Mouse (Mus musculus) layer of hippocampus, adult 9-11 months (tissue): Measurements from ENCODE around the gene Mdga1.

Source experiments
- DNase-seq: peaks from one replicate; pipeline ENCODE4 v3.0.0; 2022

Mdga1 gene

DNA sequence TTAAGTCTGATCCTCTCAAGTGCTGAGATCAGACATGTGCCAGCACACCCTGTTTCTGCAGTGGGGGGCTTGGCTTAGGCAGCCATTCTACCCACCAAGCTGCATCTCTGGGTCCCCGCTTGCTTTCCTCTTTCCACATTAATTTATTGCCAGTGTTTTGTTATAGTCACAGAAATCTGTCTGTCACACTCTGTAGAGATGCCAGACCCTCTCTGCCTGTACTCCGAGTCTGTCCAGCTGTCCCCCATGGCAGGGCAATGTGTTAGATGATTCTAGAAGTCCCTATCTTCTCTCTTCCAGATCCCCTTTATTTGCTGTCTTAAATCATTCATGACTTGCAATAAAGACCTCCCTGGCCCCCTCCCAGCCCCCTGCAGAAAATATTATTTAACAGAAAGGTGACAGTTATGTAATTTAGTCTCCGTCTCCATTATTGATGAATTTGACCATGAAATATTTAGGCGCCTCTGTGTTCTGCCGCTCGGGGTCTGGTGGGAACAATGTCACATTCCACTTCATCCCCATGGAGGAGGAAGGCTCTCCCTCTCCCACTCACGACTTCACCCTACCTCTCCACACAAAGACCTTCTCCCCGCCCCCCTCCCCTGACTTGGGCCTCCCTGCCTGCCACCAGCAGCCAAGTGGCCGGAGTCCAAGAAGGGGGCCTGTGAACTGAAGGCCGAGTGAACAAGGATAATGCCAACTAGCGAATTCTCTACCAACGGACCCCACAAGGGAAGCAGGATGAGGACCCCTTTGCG, 50.9 kb downstream of the Mdga1 start:
- DNase-seq: no peak

DNA sequence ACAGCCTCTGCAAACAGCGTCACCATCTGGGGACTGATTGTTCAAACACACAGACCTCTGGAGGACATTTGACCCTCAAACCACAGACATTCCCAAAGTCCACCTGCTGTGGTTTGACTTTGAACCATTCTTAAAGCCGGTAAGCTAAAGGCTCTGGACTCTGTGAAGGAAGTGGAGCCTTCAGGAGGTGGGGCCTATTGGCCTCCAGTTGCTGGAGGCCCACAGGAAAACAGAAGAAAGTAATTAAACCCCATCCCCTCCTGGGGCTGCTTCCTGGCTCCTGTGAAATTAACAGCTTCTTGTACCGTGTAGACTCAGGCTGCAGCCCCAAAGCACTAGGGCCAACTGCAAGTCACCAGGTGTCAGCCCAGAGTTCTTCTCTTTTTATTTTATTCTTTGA, 52.9 kb downstream of the Mdga1 start:
- no peak for DNase-seq

- no peak for DNase-seq
Measured at GRCm38 (mm10) chr17:29915820-29916219, 54.1 kb downstream of the Mdga1 start.

DNA sequence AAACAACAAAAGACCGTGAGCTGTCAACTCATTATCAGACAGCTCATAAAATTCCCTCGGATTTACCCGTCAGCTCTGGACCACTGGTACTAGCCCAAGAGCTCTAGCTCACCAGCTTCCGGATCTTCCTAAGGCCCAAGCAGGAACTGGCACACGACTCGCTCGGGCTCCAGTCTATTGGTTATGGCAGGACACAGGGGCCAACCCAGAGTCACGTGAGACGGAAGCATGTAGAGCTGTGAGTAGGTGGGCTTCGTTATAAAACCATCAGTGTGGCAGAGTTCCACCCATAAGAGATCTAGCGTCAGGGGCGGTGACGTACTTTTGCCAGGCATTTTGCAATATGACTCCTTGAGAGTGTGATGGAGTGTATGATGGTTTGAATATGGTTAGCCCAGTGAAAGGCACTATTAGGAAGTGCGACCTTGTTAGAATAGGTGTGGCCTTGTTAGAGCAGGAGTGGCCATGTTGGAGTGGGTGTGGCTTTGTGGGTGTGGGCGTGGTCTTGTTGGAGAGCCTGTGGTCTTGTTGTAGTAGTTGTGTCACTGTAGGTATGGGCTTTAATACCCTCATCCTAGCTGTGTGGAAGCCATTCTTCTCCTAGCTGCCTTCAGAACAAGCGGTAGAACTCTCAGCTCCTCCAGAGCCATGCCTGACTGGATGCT, 56.5 kb downstream of the Mdga1 start:
- no peak for DNase-seq

GRCm38 (mm10) chr17:29912733-29913132, 57.2 kb downstream of the Mdga1 start:
- DNase-seq: no peak

DNA sequence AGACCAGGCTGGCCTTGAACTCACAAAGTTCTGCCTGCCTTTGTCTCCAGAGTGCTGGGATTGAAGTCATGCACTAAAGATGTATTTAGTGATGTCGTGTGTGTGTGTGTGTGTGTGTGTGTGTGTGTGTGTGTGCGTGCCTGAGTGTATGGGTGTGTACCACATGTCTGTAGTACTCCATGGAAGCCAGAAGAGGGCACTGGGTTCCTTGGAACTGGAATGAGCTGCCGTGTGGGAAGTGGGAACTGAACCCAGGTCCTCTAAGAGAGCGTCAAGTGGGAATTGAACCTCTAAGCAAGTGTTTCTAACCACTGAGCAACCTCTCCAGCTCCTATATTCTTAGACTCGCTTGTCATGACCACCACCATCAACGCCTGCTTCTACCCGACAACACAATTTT, 60.9 kb downstream of the Mdga1 start:
- DNase-seq: no peak

DNA sequence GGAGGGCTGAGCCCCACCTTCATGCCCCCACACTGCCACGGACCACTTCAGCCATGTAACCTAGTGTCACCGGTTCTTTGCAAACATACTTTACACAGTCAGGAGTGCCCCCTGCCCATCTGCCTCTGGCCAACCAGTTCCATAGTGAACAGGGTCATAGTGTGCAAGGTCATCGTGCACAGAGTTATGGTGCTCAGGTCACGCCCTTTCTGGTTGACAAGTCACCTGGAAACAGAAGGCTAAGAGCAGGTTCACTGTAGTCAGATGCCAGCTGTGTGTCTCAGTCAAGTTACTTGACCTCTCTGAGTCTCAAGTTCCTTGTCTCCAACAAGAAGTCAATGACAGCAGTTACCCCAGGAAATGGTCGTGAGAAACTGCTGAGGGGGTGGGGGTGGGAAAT, 65.2 kb downstream of the Mdga1 start:
- no peak for DNase-seq

- DNase-seq: no peak
Measured at GRCm38 (mm10) chr17:29902406-29903155, 67.3 kb downstream of the Mdga1 start.

GRCm38 (mm10) chr17:29900289-29900688, 69.6 kb downstream of the Mdga1 start:
- DNase-seq: no peak

DNA sequence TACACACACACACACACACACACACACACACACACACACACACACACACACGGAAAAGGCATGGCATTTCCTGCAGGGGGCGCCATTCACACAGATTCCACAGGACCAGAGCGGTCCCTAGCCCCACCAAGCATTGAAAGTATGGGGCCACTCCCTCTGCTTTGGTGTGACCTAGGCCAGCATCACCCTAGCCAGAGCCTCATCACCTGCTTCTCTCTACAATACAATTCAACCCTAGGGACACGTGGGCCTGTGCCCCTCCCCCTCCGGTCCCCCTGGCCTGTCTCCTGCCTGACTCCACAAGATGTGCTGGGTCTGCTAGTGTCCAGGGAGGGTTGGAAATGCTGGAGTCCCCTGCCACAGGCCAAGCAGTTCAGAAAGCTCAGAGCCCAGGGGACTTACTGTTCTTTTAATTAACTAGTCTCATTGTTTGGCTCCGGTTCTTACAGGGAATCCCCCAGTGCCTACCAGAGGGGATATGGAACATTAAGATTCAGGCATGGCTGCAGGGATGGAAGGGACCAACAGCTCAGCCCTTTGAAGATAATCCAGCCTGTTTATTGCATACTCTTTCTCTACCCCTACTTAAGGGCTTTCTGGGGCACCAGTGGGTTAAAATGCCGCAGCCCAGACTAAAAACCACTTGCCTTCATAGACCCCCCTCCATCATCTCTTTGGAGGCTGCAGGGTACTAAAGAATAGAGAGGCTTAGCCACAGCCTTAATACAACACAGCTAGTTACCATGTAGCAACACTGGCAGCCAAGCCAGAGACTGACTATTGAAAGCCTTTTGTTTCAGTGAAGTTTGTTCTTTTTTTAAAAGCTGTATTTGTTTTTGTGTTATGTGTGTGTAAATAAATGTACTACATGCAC, 73.5 kb downstream of the Mdga1 start:
- no peak for DNase-seq

DNA sequence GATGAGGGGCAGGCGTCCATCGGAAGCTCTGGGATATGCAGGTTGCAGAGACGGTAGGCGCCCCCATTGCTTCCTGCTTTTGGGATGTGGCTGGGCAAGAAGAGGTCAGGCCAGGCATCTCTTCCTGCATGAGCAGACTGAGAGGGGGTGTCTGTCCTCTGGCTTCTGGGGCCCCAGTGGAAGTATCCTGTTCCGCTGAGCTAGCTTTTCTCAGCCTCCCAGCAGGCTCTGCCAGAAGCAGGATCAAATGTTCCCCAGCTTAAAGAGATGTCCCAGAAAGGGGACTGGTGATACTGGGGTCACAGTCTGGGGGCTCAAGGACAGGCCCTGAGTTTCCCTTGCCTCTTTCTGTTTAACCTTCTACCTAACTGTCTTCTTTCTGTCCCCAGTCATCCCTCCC, 74.3 kb downstream of the Mdga1 start:
- no peak for DNase-seq

DNA sequence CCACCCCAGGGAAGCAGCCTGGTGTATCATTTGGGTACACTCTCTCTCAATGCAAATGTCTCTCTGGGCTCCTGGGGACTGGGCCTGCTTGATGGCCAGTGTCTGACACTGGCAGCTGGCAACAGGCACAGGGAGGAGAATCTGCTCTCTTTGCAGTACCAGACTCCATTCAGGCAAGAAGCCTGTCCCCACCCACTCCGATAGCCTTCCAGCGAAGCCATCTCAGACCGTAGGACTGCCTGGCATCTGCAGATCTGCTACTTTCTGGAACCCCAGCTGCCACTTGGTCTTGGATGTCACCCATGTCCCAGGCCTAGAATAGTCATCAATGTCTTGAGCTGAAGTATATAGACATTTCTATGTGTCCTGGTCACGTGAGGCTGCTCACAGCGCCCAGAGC, 74.9 kb downstream of the Mdga1 start:
- DNase-seq: no peak

- no peak for DNase-seq
Measured at GRCm38 (mm10) chr17:29890451-29891110, 79.3 kb downstream of the Mdga1 start.

DNA sequence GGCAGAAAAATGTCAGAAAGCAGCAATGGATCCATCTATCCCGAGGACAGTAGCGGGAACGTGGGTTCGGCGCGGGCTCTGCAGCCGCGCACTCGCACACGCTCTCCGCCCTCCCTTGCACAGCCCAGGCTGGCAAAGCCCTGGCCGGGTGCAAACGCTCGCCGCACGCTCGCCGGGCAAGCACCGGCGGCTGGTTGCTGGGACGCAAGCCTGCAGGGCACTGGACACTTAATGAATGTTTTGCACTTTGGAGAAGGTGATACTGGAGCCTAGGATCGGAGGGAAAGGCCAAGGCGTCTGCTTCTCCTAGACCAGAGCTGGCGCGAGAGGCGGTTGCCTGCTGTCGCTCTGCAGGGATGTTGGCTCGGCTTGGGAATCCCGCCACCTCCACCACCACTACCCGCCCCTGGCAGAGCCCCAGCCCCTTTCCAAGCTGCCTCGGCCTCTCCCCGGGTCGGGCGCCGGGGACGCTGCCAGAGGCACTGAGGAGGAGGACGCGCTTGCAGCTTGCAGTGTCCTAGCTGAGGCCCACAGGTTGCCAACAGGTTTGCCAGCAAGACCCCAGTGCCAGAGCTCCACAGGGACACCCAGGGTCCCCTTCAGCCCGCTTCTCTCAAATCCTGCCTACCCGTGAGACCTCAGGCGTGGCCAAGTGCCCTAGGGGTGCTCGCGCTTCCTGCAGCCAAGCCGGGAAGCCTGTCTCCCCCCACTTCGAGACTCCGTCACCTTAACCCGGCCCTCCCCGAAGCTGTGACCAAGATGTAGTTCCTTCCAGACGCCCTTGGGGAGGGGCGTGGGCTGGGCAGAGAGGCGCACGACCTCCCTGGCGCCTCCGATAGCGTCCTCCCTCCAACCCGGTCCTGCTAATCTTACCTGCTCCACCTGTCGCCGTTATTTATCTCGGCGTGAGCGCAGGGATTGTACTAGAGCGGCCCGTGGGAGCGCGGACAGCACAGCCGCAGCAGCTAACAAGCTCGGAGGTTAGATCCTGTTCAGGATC, 80.6 kb downstream of the Mdga1 start:
- peak; percentile 39 for DNase-seq

- peak; percentile 54 for DNase-seq
Measured at GRCm38 (mm10) chr17:29887881-29888826, 81.7 kb downstream of the Mdga1 start.

DNA sequence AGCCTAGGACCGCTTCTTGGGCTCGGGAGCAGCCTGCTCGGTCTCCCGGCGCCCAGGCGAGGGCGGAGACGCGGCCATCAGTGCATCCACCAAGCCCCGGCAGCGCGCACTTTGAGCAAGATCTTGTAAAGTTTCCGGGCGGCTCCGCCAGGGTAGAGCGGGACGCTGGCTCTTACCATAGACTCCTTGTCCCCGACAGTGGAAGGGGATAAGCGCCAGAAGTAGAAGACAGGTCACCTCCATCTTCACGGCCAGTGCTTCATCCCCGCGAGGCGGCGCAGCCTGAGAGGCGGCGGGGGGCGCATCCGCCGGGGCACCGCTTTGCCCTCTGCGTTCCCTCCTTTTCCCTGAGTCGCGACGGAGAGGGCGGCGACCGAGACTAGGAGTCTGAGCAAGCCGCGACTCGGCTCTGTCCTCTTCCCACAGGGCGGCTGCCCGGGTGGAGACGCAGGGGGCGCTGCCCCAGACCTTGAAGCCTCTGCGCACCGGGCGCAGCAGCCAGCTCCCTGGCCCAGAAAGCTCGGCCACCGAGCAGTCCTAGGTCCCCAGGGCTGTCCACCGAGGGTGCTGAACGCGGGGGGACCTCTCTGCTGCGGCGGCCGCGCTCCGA, 82.5 kb downstream of the Mdga1 start:
- DNase-seq: no peak

GRCm38 (mm10) chr17:29886655-29887251, 83.1 kb downstream of the Mdga1 start:
- DNase-seq: no peak

- DNase-seq: no peak
Measured at GRCm38 (mm10) chr17:29886061-29886460, 83.8 kb downstream of the Mdga1 start.

GRCm38 (mm10) chr17:29884596-29884995, 85.3 kb downstream of the Mdga1 start:
- no peak for DNase-seq
